Mouse (Mus musculus): Measurements from ENCODE around the gene Areg. TPM values are rescaled to one million over a fixed set of nuclear protein-coding genes. Genes with fewer than 3 reads are reported as not detected.
A peak's percentile ranks its signal among the peaks of the same experiment; 100 is the strongest.

The Areg gene
- polyA plus RNA-seq, 1 experiment from 2014 or later, result 14.4 TPM

DNA sequence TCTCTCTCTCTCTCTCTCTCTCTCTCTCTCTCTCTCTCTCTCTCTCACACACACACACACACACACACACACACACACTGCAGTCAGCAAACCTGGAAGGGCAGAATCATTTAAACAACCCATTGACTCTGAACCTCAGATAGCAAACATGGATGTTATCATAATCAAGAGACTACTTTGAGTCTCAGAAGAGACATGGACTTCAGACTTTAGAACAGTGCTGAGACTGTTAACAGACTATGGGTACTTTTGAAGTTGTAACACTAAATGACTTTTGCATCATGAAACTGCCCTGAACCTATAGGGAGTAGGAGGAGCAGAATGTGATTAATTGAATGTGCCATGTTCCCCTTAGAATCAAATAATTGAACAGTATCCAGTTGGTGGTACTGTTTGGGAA lies 37.0 kb downstream of the Areg start:
- no peaks in the 10 kb centered on the region for H3K4me1 ChIP-seq (replicated peaks; ENCODE audit: control insufficient read depth, insufficient read depth)
- H3K4me3 ChIP-seq (ENCODE audit: low read depth, low read length), result no peak overlapping the region
- no peaks in the 10 kb centered on the region for H3K27me3 ChIP-seq (ENCODE audit: control insufficient read depth, insufficient read depth, low read length)
- H3K9me3 ChIP-seq (ENCODE audit: control insufficient read depth, low read length), result no peaks in the 10 kb centered on the region
- no peak overlapping the region for H3K4me2 ChIP-seq (replicated peaks; ENCODE audit: low read depth)
- TF ChIP-seq EP300 (optimal IDR thresholded peaks at IDR 0.05) (no peak), CTCF (IDR thresholded peaks at IDR 0.05; ENCODE audit: low read depth) (no peak)
- ATAC-seq (ENCODE audit: low FRiP score, low TSS enrichment), result no peak
- no peak overlapping the region for H3K9ac ChIP-seq (ENCODE audit: low read length)
- DNase-seq (ENCODE audit: low spot score), result no peak
- no peaks in the 10 kb centered on the region for H3K36me3 ChIP-seq (ENCODE audit: control insufficient read depth, insufficient read depth, low read length)
- no peak overlapping the region for H3K27ac ChIP-seq (replicated peaks)

GRCm38 (mm10) chr5:91194572-91194971 lies 55.2 kb downstream of the Areg start:
- Histone ChIP-seq H3K9me3 (ENCODE audit: control insufficient read depth, low read length) (no peaks in the 10 kb centered on the region), H3K4me2 (replicated peaks; ENCODE audit: low read depth) (no peak overlapping the region), H3K4me3 (ENCODE audit: low read depth, low read length) (no peak overlapping the region), H3K4me1 (replicated peaks; ENCODE audit: control insufficient read depth, insufficient read depth) (no peaks in the 10 kb centered on the region), H3K9ac (ENCODE audit: low read length) (no peak overlapping the region), H3K27me3 (ENCODE audit: control insufficient read depth, insufficient read depth, low read length) (no peaks in the 10 kb centered on the region), H3K36me3 (ENCODE audit: control insufficient read depth, insufficient read depth, low read length) (no peaks in the 10 kb centered on the region), H3K27ac (replicated peaks) (no peak overlapping the region)
- 52% methylated on average over 3 of the region's 3 CpGs for WGBS
- DNase-seq (ENCODE audit: low spot score) (no peak), ATAC-seq (ENCODE audit: low FRiP score, low TSS enrichment) (peak; percentile 70)
- no peak for TF ChIP-seq CTCF (IDR thresholded peaks at IDR 0.05; ENCODE audit: low read depth)
- no peak for TF ChIP-seq EP300 (optimal IDR thresholded peaks at IDR 0.05)

Other genes with a start within 250 kb of the Areg start
- gene Cxcl1, start 248.4 kb upstream of the Areg start, polyA plus RNA-seq (2015; fragmentation: Nextera tagmentation; extraction: Ambion mirVana), result 0.38 and 0.93 TPM in 2 replicates
- gene Cxcl2, start 235.7 kb upstream of the Areg start, polyA plus RNA-seq (2015; fragmentation: Nextera tagmentation; extraction: Ambion mirVana), result 0.15 and 0.16 TPM in 2 replicates
- 44.2 and 45.5 TPM in 2 replicates for gene Mthfd2l, start 208.5 kb upstream of the Areg start, polyA plus RNA-seq (2015; fragmentation: Nextera tagmentation; extraction: Ambion mirVana)
- gene Epgn, start 112.1 kb upstream of the Areg start, polyA plus RNA-seq (2015; fragmentation: Nextera tagmentation; extraction: Ambion mirVana), result 0.12 and 0.17 TPM in 2 replicates
- gene Ereg, start 65.0 kb upstream of the Areg start, polyA plus RNA-seq (2015; fragmentation: Nextera tagmentation; extraction: Ambion mirVana), result 3.2 and 3.3 TPM in 2 replicates

Measured in stomach, postnatal 0 days (tissue).